Mouse (Mus musculus) bone marrow, adult 2 months (tissue): Measurements from ENCODE around the gene Rnf5.
A peak's percentile ranks its signal among the peaks of the same experiment; 100 is the strongest.

ENCODE experiments used
- CTCF ChIP-seq: fragments of 200-500 bp; IDR thresholded peaks from 2 replicates; pipeline ENCODE4 v1.5.1; 2011; ENCODE audit warnings: low read length, control low read depth; ENCODE audit not compliant: control insufficient read depth, insufficient read depth
- POLR2A ChIP-seq: fragments of 200-500 bp; IDR thresholded peaks from 2 replicates; pipeline ENCODE4 v1.6.1; 2011; ENCODE audit warnings: low read depth, mild to moderate bottlenecking, control low read depth, low read length, borderline replicate concordance; ENCODE audit not compliant: control insufficient read depth

DNA sequence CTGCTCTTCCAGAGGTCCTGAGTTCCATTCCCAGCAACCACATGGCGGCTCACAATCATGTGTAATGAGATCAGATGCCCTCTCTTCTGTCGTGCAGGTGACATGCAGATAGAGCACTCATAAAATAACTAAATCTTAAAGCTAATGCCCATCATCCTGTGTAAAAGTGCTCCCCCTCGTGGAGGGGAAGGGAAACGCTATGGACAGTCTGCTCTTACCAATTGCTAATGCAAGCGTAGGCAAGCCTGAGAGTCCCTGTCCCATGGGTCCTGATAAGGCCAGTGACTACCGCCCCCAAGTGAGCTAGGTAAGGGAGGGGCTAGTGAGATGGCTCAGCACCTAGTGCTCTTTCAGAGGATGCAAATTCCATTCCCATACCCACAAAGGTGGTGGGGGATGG lies 15.5 kb upstream of the Rnf5 start:
- peak; percentile 75 for TF ChIP-seq CTCF
- no peak for TF ChIP-seq POLR2A
